Mouse (Mus musculus) neural tube, embryonic 10.5 days (tissue): ENCODE data around the gene Clec4g.
"Not testable (repeated sequence)": the region's sequence is repeated elsewhere in the genome, so short reads cannot be mapped to it uniquely, and the experiment has no call there.

Source experiments
- DNase-seq: peaks from one replicate; pipeline ENCODE4 v3.0.0-alpha.2; 2017; ENCODE audit warnings: low spot score; ENCODE audit errors: extremely low spot score

Clec4g gene

GRCm38 (mm10) chr8:3720551-3720950 lies at the start of gene Clec4g:
Gene Clec4g (minus strand): TSS chr8:3720651.
- no peak for DNase-seq

GRCm38 (mm10) chr8:3768641-3769040 lies 48.2 kb upstream of the Clec4g start:
- DNase-seq = not testable (repeated sequence)

GRCm38 (mm10) chr8:3754261-3754850 lies 33.9 kb upstream of the Clec4g start:
- peak; percentile 100 for DNase-seq

GRCm38 (mm10) chr8:3748761-3749160 lies 28.3 kb upstream of the Clec4g start, which contains the start of gene Cd209a:
Gene Cd209a (minus strand): TSS chr8:3748984.
- DNase-seq = no peak

- DNase-seq = no peak
Measured at GRCm38 (mm10) chr8:3736947-3737346, 16.5 kb upstream of the Clec4g start.

- no peak for DNase-seq
Measured at GRCm38 (mm10) chr8:3735599-3735998, 15.1 kb upstream of the Clec4g start.

- no peak for DNase-seq
Measured at GRCm38 (mm10) chr8:3734084-3734483, 13.6 kb upstream of the Clec4g start.

GRCm38 (mm10) chr8:3721041-3721440 lies 590 bp upstream of the Clec4g start:
- DNase-seq = no peak

GRCm38 (mm10) chr8:3718559-3718958 lies 1.9 kb downstream of the Clec4g start:
- DNase-seq = peak; percentile 66

- no peak for DNase-seq
Measured at GRCm38 (mm10) chr8:3717321-3717954, 3.0 kb downstream of the Clec4g start.

- no peak for DNase-seq
Measured at GRCm38 (mm10) chr8:3711646-3712045, 8.8 kb downstream of the Clec4g start.

GRCm38 (mm10) chr8:3710312-3710711 lies 10.1 kb downstream of the Clec4g start:
- DNase-seq = no peak

- no peak for DNase-seq
Measured at GRCm38 (mm10) chr8:3707611-3708010, 12.8 kb downstream of the Clec4g start.

GRCm38 (mm10) chr8:3705711-3706110 lies 14.7 kb downstream of the Clec4g start:
- DNase-seq = no peak

- no peak for DNase-seq
Measured at GRCm38 (mm10) chr8:3701491-3701890, 19.0 kb downstream of the Clec4g start.

- no peak for DNase-seq
Measured at GRCm38 (mm10) chr8:3694121-3694520, 26.3 kb downstream of the Clec4g start, which contains the start of gene Fcer2a. Gene Fcer2a (minus strand): TSS chr8:3694175.

GRCm38 (mm10) chr8:3690774-3691173 lies 29.7 kb downstream of the Clec4g start:
- DNase-seq = no peak

- no peak for DNase-seq
Measured at GRCm38 (mm10) chr8:3687537-3687936, 32.9 kb downstream of the Clec4g start.

GRCm38 (mm10) chr8:3685422-3685821 lies 35.0 kb downstream of the Clec4g start:
- no peak for DNase-seq

- DNase-seq = no peak
Measured at GRCm38 (mm10) chr8:3684530-3684929, 35.9 kb downstream of the Clec4g start.

- no peak for DNase-seq
Measured at GRCm38 (mm10) chr8:3683408-3684176, 36.9 kb downstream of the Clec4g start.

- DNase-seq = no peak
Measured at GRCm38 (mm10) chr8:3682435-3682834, 38.0 kb downstream of the Clec4g start.
